Mouse (Mus musculus) embryonic fibroblast, embryonic 13.5 days (primary cell): ENCODE data around the gene Hunk.

ENCODE experiments used
- CTCF ChIP-seq: IDR thresholded peaks from 2 replicates; pipeline ENCODE4 v1.5.1; 2011; ENCODE audit warnings: mild to moderate bottlenecking, control low read depth, low read length, moderate library complexity, borderline replicate concordance; ENCODE audit not compliant: insufficient read depth
- POLR2A ChIP-seq: IDR thresholded peaks from 2 replicates; pipeline ENCODE4 v1.6.1; 2011; ENCODE audit warnings: low read depth, mild to moderate bottlenecking, control low read depth, low read length, moderate library complexity

GRCm38 (mm10) chr16:90387961-90388360, 2.1 kb downstream of the Hunk start:
- no peak for TF ChIP-seq CTCF
- no peak for TF ChIP-seq POLR2A
